Mouse (Mus musculus) embryonic facial prominence, embryonic 13.5 days (tissue): ENCODE measurements around the gene Tas2r138. TPM values are rescaled to one million over a fixed set of nuclear protein-coding genes. Genes with fewer than 3 reads are reported as not detected.
"Not testable (repeated sequence)": the region's sequence is repeated elsewhere in the genome, so short reads cannot be mapped to it uniquely, and the experiment has no call there.

Experiments
- ATAC-seq: fragments of 200-750 bp; cut with Nextera tagmentation; 2 replicates; pipeline ENCODE4 v1.8.0; 2017; ENCODE audit warnings: low read depth; ENCODE audit not compliant: insufficient number of reproducible peaks, insufficient read depth, low FRiP score, low TSS enrichment
- H3K27ac ChIP-seq: fragments of 300-500 bp; sonication (generic); 2 replicates; pipeline ENCODE4 v1.5.1; 2015; ENCODE audit warnings: moderate library complexity, mild to moderate bottlenecking, inconsistent platforms
- H3K27me3 ChIP-seq: fragments of 300-500 bp; sonication (generic); 2 replicates; pipeline ENCODE4 v1.6.1; 2015; ENCODE audit warnings: mild to moderate bottlenecking, inconsistent platforms
- H3K36me3 ChIP-seq: fragments of 300-500 bp; sonication (generic); 2 replicates; pipeline ENCODE4 v1.6.1; 2015; ENCODE audit warnings: mild to moderate bottlenecking, inconsistent platforms
- H3K4me1 ChIP-seq: fragments of 300-500 bp; sonication (generic); 2 replicates; pipeline ENCODE4 v1.6.1; 2015; ENCODE audit warnings: inconsistent platforms
- H3K4me2 ChIP-seq: fragments of 300-500 bp; sonication (generic); 2 replicates; pipeline ENCODE4 v1.6.1; 2015; ENCODE audit warnings: moderate library complexity, mild to moderate bottlenecking, inconsistent platforms
- H3K4me3 ChIP-seq: fragments of 300-500 bp; sonication (generic); 2 replicates; pipeline ENCODE4 v1.5.1; 2015; ENCODE audit warnings: mild to moderate bottlenecking, inconsistent platforms
- H3K9ac ChIP-seq: fragments of 300-500 bp; sonication (generic); 2 replicates; pipeline ENCODE4 v1.6.1; 2015; ENCODE audit warnings: mild to moderate bottlenecking, inconsistent platforms
- H3K9me3 ChIP-seq: fragments of 300-500 bp; sonication (generic); 2 replicates; pipeline ENCODE4 v1.6.1; 2016; ENCODE audit warnings: inconsistent platforms
- WGBS: fragments of 180-500 bp; shearing (Covaris S2); methylation state at CpG from one replicate; pipeline ENCODE4 v1.1.7; 2015; ENCODE audit warnings: mixed read lengths; 5-methylcytosine and 5-hydroxymethylcytosine counted together
- polyA plus RNA-seq: library from polyadenylated mRNA; unstranded; fragments of >200 nt; fragmentation: Nextera tagmentation; extraction: Ambion mirVana; gene quantifications from 2 replicates; pipeline ENCODE4 v1.2.1, GENCODE M21; 2015

The Tas2r138 gene
- polyA plus RNA-seq, 1 experiment from 2014 or later = not detected

- no peak overlapping the region for H3K9ac ChIP-seq
- no peak overlapping the region for H3K4me3 ChIP-seq
- H3K4me1 ChIP-seq = no peaks in the 10 kb centered on the region
- no peak overlapping the region for H3K27ac ChIP-seq
- ATAC-seq = no peak
- H3K9me3 ChIP-seq = no peaks in the 10 kb centered on the region
- no peaks in the 10 kb centered on the region for H3K36me3 ChIP-seq
- no peak overlapping the region for H3K4me2 ChIP-seq
- no peaks in the 10 kb centered on the region for H3K27me3 ChIP-seq
These were observed 5.7 kb downstream of the Tas2r138 start for GRCm38 (mm10) chr6:40607431-40607830.

GRCm38 (mm10) chr6:40598546-40598945 is 14.6 kb downstream of the Tas2r138 start:
- not testable (repeated sequence) for H3K9me3 ChIP-seq, H3K27me3 ChIP-seq, H3K4me2 ChIP-seq, H3K4me3 ChIP-seq, H3K4me1 ChIP-seq, H3K9ac ChIP-seq, H3K27ac ChIP-seq, ATAC-seq, H3K36me3 ChIP-seq
- 36% methylated on average over 4 of the region's 4 CpGs for WGBS

- 55% methylated on average over 3 of the region's 3 CpGs for WGBS
- Histone ChIP-seq H3K4me2 (no peak overlapping the region), H3K9ac (no peak overlapping the region), H3K27me3 (no peaks in the 10 kb centered on the region), H3K4me3 (no peak overlapping the region), H3K36me3 (no peaks in the 10 kb centered on the region), H3K27ac (no peak overlapping the region), H3K4me1 (no peaks in the 10 kb centered on the region), H3K9me3 (no peaks in the 10 kb centered on the region)
- ATAC-seq = no peak
These were observed 18.1 kb downstream of the Tas2r138 start for GRCm38 (mm10) chr6:40594804-40595550.

DNA sequence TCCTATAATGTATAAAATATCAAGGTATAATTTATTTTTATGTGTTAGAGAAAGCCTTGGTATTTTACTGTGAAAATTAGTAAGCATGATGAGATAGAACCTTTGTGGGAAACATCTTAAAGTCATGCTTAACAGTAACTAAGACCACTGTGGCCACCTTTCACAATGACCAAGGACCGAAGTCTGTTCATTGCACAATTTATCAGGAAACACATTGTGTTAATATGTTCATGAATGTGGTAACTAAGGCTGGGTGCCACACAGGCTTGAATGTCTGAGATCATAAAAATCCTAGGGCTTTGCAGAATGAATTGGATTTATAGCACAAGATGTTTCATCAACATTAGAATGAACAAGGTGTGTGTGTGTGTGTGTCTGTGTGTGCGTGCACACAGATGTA is 24.8 kb downstream of the Tas2r138 start:
- H3K27me3 ChIP-seq = no peaks in the 10 kb centered on the region
- no peak for ATAC-seq
- no peaks in the 10 kb centered on the region for H3K4me1 ChIP-seq
- H3K27ac ChIP-seq = no peak overlapping the region
- no peak overlapping the region for H3K4me2 ChIP-seq
- no peaks in the 10 kb centered on the region for H3K9me3 ChIP-seq
- no peaks in the 10 kb centered on the region for H3K36me3 ChIP-seq
- no peak overlapping the region for H3K9ac ChIP-seq
- no peak overlapping the region for H3K4me3 ChIP-seq
- WGBS = 87% methylated on average over 2 of the region's 2 CpGs

DNA sequence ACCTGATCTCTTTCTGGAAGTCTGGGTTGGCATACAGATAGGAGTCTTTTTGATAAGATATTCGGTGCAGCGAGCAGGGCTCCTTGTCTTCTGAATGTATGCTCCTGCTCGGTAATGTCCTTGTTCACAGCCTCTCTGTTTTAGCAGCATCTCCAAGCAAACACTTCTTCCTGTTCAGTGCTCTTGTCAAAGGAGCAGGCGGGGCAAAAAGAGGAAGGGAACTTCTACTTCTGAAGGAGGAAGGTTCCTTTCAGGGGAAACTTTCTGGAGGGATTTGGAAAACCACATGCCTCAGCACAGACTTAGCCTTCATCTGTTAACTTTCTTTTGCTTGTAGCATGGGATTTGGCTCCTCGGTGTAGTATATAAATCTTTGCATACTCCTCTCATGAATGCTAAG is 27.5 kb downstream of the Tas2r138 start, which contains the start of gene Clec5a:
Gene Clec5a (minus strand): TSS at position 177 of the 400 bp plus-strand sequence.
- WGBS = 79% methylated on average over 5 of the region's 5 CpGs

DNA sequence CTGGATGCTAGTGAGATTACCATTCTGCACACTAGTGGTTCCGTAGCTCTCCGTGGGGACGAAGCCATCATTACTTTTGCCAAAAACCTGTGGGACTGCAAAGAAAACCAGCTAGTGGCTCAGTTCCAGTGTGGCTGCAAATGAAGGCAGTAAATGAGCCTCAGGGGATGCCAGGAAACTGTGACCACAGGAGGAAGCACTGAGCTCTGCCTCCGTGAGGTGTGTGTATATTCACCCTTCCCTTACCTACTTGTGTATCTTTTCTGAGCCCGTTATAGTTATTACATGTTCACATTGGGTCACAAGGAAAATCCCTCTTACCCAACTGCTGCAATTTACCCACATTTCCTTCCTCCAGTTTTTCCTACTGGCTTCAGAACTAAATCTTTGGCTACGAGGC is 28.8 kb downstream of the Tas2r138 start:
- no peaks in the 10 kb centered on the region for H3K36me3 ChIP-seq
- no peak overlapping the region for H3K4me3 ChIP-seq
- 82% methylated on average over 6 of the region's 6 CpGs for WGBS
- no peaks in the 10 kb centered on the region for H3K27me3 ChIP-seq
- no peak overlapping the region for H3K9ac ChIP-seq
- no peaks in the 10 kb centered on the region for H3K4me1 ChIP-seq
- H3K4me2 ChIP-seq = no peak overlapping the region
- ATAC-seq = no peak
- no peaks in the 10 kb centered on the region for H3K9me3 ChIP-seq
- no peak overlapping the region for H3K27ac ChIP-seq

More for the DNA sequence above, 27.5 kb downstream of the Tas2r138 start, which contains the start of gene Clec5a:
- H3K27me3 ChIP-seq = no peaks in the 10 kb centered on the region
- no peak within 1 kb of the TSS for H3K4me2 ChIP-seq
- H3K27ac ChIP-seq = no peak within 1 kb of the TSS
- no peaks in the 10 kb centered on the region for H3K36me3 ChIP-seq
- no peaks in the 10 kb centered on the region for H3K4me1 ChIP-seq
- H3K9me3 ChIP-seq = no peaks in the 10 kb centered on the region
- ATAC-seq = no peak
- no peak within 1 kb of the TSS for H3K9ac ChIP-seq
- H3K4me3 ChIP-seq = no peak within 1 kb of the TSS

DNA sequence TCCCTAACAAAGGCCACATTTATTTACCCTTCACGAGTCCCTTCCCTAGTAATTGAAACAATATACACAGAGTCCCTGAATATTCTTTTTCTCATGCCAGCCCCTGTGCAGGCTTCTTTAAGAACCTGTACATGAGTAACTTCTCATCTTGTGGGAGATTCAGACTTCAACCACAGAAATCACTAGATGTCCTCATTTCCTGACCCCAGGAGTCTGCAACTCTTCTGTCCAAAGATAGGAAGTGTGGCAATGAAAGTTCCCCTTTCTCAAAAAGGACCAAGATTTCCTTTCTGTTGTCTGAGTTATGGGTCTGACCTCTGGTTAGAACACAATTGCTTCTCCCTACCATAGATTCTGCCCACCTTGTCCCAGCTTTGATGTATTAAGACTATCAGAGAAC is 36.8 kb downstream of the Tas2r138 start:
- no peaks in the 10 kb centered on the region for H3K27me3 ChIP-seq
- H3K27ac ChIP-seq = no peak overlapping the region
- no peak overlapping the region for H3K9ac ChIP-seq
- no peaks in the 10 kb centered on the region for H3K4me1 ChIP-seq
- H3K4me2 ChIP-seq = no peak overlapping the region
- no peaks in the 10 kb centered on the region for H3K36me3 ChIP-seq
- H3K4me3 ChIP-seq = no peak overlapping the region
- no peak for ATAC-seq
- WGBS = 48% methylated on average over 1 of the region's 1 CpGs
- H3K9me3 ChIP-seq = no peaks in the 10 kb centered on the region

- Histone ChIP-seq H3K4me2 (no peak overlapping the region), H3K4me1 (no peaks in the 10 kb centered on the region), H3K9ac (no peak overlapping the region), H3K4me3 (no peak overlapping the region), H3K9me3 (no peaks in the 10 kb centered on the region), H3K27ac (no peak overlapping the region), H3K36me3 (no peaks in the 10 kb centered on the region), H3K27me3 (no peaks in the 10 kb centered on the region)
- WGBS = 85% methylated on average over 3 of the region's 3 CpGs
- no peak for ATAC-seq
These were observed 39.5 kb downstream of the Tas2r138 start for GRCm38 (mm10) chr6:40573618-40574017.

DNA sequence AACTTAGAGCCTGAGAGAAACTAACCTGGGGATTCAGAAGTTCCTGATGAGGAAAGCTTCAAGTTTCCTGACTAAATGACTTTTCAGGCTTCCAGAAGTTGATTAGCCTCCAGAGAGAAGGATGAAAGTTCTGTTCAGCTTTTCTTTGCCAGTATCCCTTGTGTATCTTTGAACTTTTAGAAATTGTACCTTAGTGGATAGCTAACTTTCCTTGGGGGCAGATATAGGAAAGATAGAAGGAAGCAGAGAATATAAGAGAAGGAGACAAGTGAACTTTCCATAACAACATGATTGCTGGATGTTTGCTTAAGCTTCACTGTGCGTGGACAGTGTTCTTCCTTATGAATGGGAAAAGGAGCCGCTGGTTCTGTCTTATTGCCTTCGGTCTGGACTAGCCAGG is 43.9 kb downstream of the Tas2r138 start, which contains the start of gene Olfr460:
Gene Olfr460 (plus strand): TSS at position 301 of the 400 bp plus-strand sequence.
- ATAC-seq = no peak
- no peaks in the 10 kb centered on the region for H3K4me1 ChIP-seq
- WGBS = 85% methylated on average over 3 of the region's 3 CpGs

More for the DNA sequence above, 43.9 kb downstream of the Tas2r138 start, which contains the start of gene Olfr460:
- Histone ChIP-seq H3K9me3 (no peaks in the 10 kb centered on the region), H3K9ac (no peak within 1 kb of the TSS), H3K4me2 (no peak within 1 kb of the TSS), H3K27me3 (no peaks in the 10 kb centered on the region), H3K27ac (no peak within 1 kb of the TSS), H3K4me3 (no peak within 1 kb of the TSS), H3K36me3 (no peaks in the 10 kb centered on the region)

Other genes with a start within 250 kb of the Tas2r138 start
- gene E330009J07Rik, start 177.2 kb downstream of the Tas2r138 start, polyA plus RNA-seq = 9.6 and 10.8 TPM in 2 replicates
- not detected in 2 replicates for gene Wee2, start 174.2 kb downstream of the Tas2r138 start, polyA plus RNA-seq
- 185 and 223 TPM in 2 replicates for gene Ssbp1, start 142.0 kb downstream of the Tas2r138 start, polyA plus RNA-seq
- gene Tas2r137, start 122.1 kb downstream of the Tas2r138 start, polyA plus RNA-seq = not detected in 2 replicates
- gene Tas2r108, start 119.8 kb downstream of the Tas2r138 start, polyA plus RNA-seq = 0.28 TPM in 1 of 2 replicates, not detected in the other
- not detected in 2 replicates for gene Prss37, start 93.8 kb downstream of the Tas2r138 start, polyA plus RNA-seq
- gene Olfr461, start 58.3 kb downstream of the Tas2r138 start, polyA plus RNA-seq = 0.13 TPM in 1 of 2 replicates, not detected in the other
- not detected in 2 replicates for gene Olfr460, start 43.8 kb downstream of the Tas2r138 start, polyA plus RNA-seq
- gene Clec5a, start 27.5 kb downstream of the Tas2r138 start, polyA plus RNA-seq = 1.2 and 2.5 TPM in 2 replicates
- 1.9 TPM in 1 of 2 replicates, not detected in the other for gene Mgam, start 15.5 kb upstream of the Tas2r138 start, polyA plus RNA-seq